Mouse (Mus musculus): Measurements from ENCODE around the gene Mdga1. TPM values are rescaled to one million over a fixed set of nuclear protein-coding genes. Genes with fewer than 3 reads are reported as not detected.

Gene Mdga1
- polyA plus RNA-seq, 1 experiment from 2014 or later, result 14.3 TPM

DNA sequence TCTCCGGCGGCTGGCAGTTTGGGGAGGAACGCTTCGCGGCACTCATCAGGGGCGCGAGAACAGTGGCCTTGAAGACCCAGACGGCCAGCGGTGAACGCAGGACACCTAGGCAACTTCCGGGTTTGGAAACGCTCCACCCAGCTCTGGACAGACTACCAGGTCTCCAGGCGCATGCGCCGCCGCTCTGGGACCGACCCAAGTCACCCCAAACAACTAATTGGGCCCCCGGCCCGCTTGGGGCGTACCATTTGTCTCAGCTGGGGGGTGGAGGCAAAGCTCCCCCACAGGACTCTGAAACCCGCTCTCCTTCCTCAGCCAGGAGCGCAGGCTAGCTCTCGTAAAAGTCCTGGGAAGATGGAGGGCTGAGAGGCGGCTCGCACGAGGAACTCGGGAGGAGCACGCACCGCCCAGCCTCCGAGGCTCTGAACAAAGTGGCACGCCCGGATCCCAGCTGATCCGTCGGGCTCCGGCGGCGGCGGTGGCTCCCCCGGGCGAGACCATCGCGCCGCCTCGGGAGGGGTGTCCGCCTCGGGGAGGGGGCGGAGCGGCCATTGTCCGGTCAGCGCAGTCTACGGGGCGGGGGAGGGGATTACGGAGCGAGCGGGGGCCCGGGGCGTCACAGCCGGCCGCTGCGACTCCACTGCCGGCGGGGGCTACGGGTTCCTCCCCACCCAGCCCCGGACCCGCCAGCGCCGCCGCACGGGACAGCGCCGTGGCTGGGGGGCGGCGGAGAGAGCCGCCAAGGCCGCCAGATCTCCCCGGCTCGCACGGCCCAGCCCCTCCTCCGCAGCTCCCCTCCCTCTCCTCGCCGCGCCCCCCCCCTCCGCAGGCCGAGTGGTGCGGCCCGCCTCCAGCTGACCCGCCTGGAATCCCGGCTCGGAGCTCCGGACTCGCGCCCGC lies 34.6 kb upstream of the Mdga1 start, which contains the start of gene Zfand3:
TSS of gene Zfand3 (plus strand) at position 531 of the 900 bp plus-strand sequence.
- peaks cover 36% of the 10 kb centered on the region for H3K4me1 ChIP-seq (ENCODE audit: control insufficient read depth, insufficient read depth, low read length)
- peak within 1 kb of the TSS; percentile 95 for H3K4me3 ChIP-seq (ENCODE audit: low read depth, low read length)
- no peaks in the 10 kb centered on the region for H3K36me3 ChIP-seq (ENCODE audit: control insufficient read depth, insufficient read depth, low read length)
- ATAC-seq, result peak; percentile 90
- peak within 1 kb of the TSS; percentile 98 for H3K27ac ChIP-seq (ENCODE audit: low read length)
- H3K4me2 ChIP-seq (ENCODE audit: low read length), result peak within 1 kb of the TSS; percentile 83
- peak within 1 kb of the TSS; percentile 98 for H3K9ac ChIP-seq (ENCODE audit: low read depth, low read length)
- H3K9me3 ChIP-seq (replicated peaks; ENCODE audit: control insufficient read depth, low read length, poor library complexity, severe bottlenecking), result no peaks in the 10 kb centered on the region
- no peaks in the 10 kb centered on the region for H3K27me3 ChIP-seq (ENCODE audit: control insufficient read depth, insufficient read depth, low read depth, low read length)
- WGBS, result under 1% methylated on average over 67 of the region's 93 CpGs

DNA sequence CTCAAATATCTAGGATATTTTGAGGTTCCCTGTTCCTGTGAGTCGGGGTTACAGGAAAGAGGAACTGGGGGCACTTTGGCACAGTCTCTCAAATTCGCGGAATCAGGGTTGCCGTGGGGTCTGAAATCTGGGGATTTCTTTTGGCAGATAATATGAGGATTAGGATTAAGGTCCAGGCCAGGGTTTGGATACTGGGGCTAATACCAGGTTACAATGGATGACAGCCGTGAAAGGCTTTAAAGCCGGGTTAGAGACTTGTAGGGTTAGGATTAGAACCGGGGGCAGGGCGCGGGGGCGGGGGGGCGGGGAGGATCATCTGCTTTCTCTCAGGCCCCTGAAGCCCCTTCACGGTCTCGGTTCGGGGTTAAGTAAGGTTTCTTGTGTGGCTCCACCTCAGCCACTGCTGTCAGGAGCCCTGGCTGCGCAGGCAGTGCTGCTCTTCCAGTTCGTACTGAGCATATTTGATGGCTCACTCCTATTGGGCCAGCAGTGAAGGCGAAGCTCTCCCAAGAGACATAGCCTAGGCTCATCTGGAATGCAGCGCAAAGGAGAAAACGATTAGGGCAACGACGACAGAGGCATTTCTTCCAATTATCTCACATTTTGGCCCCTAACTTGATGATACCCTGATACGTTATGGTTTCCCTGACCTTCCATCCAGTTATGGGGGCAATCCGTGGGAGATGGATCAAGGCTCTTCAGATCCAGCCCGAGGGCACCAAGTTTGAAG lies 28.8 kb upstream of the Mdga1 start:
- WGBS, result 37% methylated on average over 24 of the region's 24 CpGs
- no peak overlapping the region for H3K4me2 ChIP-seq (ENCODE audit: low read length)
- peaks cover 6% of the 10 kb centered on the region for H3K4me1 ChIP-seq (ENCODE audit: control insufficient read depth, insufficient read depth, low read length)
- no peaks in the 10 kb centered on the region; the same call in 1 of the 2 replicates for H3K27me3 ChIP-seq (ENCODE audit: control insufficient read depth, insufficient read depth, low read depth, low read length)
- no peak overlapping the region for H3K9ac ChIP-seq (ENCODE audit: low read depth, low read length)
- no peak overlapping the region for H3K4me3 ChIP-seq (ENCODE audit: low read depth, low read length)
- no peak overlapping the region for H3K27ac ChIP-seq (ENCODE audit: low read length)
- ATAC-seq, result no peak
- H3K36me3 ChIP-seq (ENCODE audit: control insufficient read depth, insufficient read depth, low read length), result no peaks in the 10 kb centered on the region
- H3K9me3 ChIP-seq (replicated peaks; ENCODE audit: control insufficient read depth, low read length, poor library complexity, severe bottlenecking), result no peaks in the 10 kb centered on the region

DNA sequence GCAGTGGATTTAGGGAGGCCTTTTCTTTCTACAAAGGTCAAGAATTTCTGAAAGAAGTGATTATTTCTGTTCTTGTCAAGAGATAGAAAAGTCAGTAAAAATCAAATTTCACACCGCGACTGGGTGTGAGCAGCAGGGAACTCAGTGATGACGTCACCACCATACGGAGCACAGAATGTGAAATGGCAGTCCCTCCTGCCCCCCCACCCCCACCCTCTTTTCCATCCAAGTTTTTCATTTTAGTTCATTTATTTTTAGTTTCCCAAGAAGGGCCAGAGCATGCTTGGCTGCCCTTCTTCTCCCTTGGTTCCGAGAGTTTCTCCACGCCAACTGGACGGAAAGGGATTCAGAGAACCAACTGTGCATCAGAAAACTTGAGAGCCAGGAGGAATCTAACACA lies 27.8 kb upstream of the Mdga1 start:
- no peak overlapping the region for H3K27ac ChIP-seq (ENCODE audit: low read length)
- H3K4me1 ChIP-seq (ENCODE audit: control insufficient read depth, insufficient read depth, low read length), result no peaks in the 10 kb centered on the region
- H3K36me3 ChIP-seq (ENCODE audit: control insufficient read depth, insufficient read depth, low read length), result no peaks in the 10 kb centered on the region
- WGBS, result 49% methylated on average over 7 of the region's 7 CpGs
- H3K27me3 ChIP-seq (ENCODE audit: control insufficient read depth, insufficient read depth, low read depth, low read length), result no peaks in the 10 kb centered on the region; the same call in 1 of the 2 replicates
- no peak for ATAC-seq
- no peaks in the 10 kb centered on the region for H3K9me3 ChIP-seq (replicated peaks; ENCODE audit: control insufficient read depth, low read length, poor library complexity, severe bottlenecking)
- no peak overlapping the region for H3K4me2 ChIP-seq (ENCODE audit: low read length)
- H3K4me3 ChIP-seq (ENCODE audit: low read depth, low read length), result no peak overlapping the region
- no peak overlapping the region for H3K9ac ChIP-seq (ENCODE audit: low read depth, low read length)

DNA sequence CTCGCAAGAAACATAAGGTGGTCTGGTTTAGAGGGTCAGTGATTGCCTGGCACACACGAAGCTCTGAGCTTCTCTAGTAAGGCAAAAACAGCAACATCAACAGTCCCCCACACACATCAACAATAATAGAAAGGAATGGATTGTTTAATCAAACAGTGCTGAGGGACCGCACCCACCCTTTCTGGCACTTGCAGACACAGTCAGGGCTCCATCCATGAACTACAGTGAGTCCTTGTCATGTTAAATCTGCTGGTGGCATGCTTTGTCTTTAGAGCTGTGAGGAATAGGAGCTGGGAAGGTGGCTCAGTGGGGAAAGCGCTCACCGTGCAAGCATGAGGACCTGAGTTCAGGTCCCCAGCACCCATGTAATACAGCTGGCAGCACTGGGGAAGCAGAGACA lies 26.1 kb upstream of the Mdga1 start:
- Histone ChIP-seq H3K4me1 (ENCODE audit: control insufficient read depth, insufficient read depth, low read length) (no peaks in the 10 kb centered on the region), H3K9me3 (replicated peaks; ENCODE audit: control insufficient read depth, low read length, poor library complexity, severe bottlenecking) (no peaks in the 10 kb centered on the region), H3K9ac (ENCODE audit: low read depth, low read length) (no peak overlapping the region), H3K36me3 (ENCODE audit: control insufficient read depth, insufficient read depth, low read length) (no peaks in the 10 kb centered on the region), H3K4me2 (ENCODE audit: low read length) (no peak overlapping the region), H3K27ac (ENCODE audit: low read length) (no peak overlapping the region), H3K27me3 (ENCODE audit: control insufficient read depth, insufficient read depth, low read depth, low read length) (no peaks in the 10 kb centered on the region; the same call in 1 of the 2 replicates), H3K4me3 (ENCODE audit: low read depth, low read length) (no peak overlapping the region)
- WGBS, result 94% methylated on average over 5 of the region's 5 CpGs
- no peak for ATAC-seq

DNA sequence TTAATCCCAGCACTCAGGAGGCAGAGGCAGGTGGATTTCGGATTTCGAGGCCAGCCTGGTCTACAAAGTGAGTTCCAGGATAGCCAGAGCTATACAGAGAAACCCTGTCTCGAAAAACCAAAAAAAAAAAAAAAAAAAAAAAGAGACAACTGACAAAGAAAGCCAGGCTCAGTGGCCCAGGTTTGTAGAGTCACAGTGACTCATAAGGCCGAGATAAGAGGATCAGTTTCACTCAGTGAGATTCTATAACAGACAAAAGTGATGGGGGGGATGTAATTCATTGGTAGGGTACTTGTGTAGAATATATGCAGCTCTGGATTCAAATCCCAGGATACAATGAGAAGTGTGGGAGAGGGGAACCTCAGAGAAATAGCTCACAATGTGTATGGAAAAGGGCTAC lies 24.6 kb upstream of the Mdga1 start:
- 76% methylated on average over 4 of the region's 4 CpGs for WGBS
- Histone ChIP-seq H3K27me3 (ENCODE audit: control insufficient read depth, insufficient read depth, low read depth, low read length) (no peaks in the 10 kb centered on the region; the same call in 1 of the 2 replicates), H3K4me3 (ENCODE audit: low read depth, low read length) (no peak overlapping the region), H3K9me3 (replicated peaks; ENCODE audit: control insufficient read depth, low read length, poor library complexity, severe bottlenecking) (no peaks in the 10 kb centered on the region), H3K4me2 (ENCODE audit: low read length) (no peak overlapping the region), H3K27ac (ENCODE audit: low read length) (no peak overlapping the region), H3K9ac (ENCODE audit: low read depth, low read length) (no peak overlapping the region), H3K36me3 (ENCODE audit: control insufficient read depth, insufficient read depth, low read length) (no peaks in the 10 kb centered on the region), H3K4me1 (ENCODE audit: control insufficient read depth, insufficient read depth, low read length) (no peaks in the 10 kb centered on the region)
- no peak for ATAC-seq

GRCm38 (mm10) chr17:29994011-29994410 lies 24.1 kb upstream of the Mdga1 start:
- H3K9me3 ChIP-seq (replicated peaks; ENCODE audit: control insufficient read depth, low read length, poor library complexity, severe bottlenecking), result no peaks in the 10 kb centered on the region
- no peak overlapping the region for H3K9ac ChIP-seq (ENCODE audit: low read depth, low read length)
- no peak overlapping the region for H3K4me3 ChIP-seq (ENCODE audit: low read depth, low read length)
- no peak for ATAC-seq
- no peak overlapping the region for H3K27ac ChIP-seq (ENCODE audit: low read length)
- 93% methylated on average over 3 of the region's 3 CpGs for WGBS
- H3K36me3 ChIP-seq (ENCODE audit: control insufficient read depth, insufficient read depth, low read length), result no peaks in the 10 kb centered on the region
- no peak overlapping the region for H3K4me2 ChIP-seq (ENCODE audit: low read length)
- H3K27me3 ChIP-seq (ENCODE audit: control insufficient read depth, insufficient read depth, low read depth, low read length), result no peaks in the 10 kb centered on the region; the same call in 1 of the 2 replicates
- H3K4me1 ChIP-seq (ENCODE audit: control insufficient read depth, insufficient read depth, low read length), result no peaks in the 10 kb centered on the region

- no peak for ATAC-seq
- Histone ChIP-seq H3K36me3 (ENCODE audit: control insufficient read depth, insufficient read depth, low read length) (no peaks in the 10 kb centered on the region), H3K4me1 (ENCODE audit: control insufficient read depth, insufficient read depth, low read length) (no peaks in the 10 kb centered on the region), H3K4me3 (ENCODE audit: low read depth, low read length) (no peak overlapping the region), H3K27me3 (ENCODE audit: control insufficient read depth, insufficient read depth, low read depth, low read length) (no peaks in the 10 kb centered on the region), H3K4me2 (ENCODE audit: low read length) (no peak overlapping the region), H3K9ac (ENCODE audit: low read depth, low read length) (no peak overlapping the region), H3K27ac (ENCODE audit: low read length) (no peak overlapping the region), H3K9me3 (replicated peaks; ENCODE audit: control insufficient read depth, low read length, poor library complexity, severe bottlenecking) (no peaks in the 10 kb centered on the region)
- 72% methylated on average over 8 of the region's 8 CpGs for WGBS
Observed at GRCm38 (mm10) chr17:29993488-29993887, 23.6 kb upstream of the Mdga1 start.

DNA sequence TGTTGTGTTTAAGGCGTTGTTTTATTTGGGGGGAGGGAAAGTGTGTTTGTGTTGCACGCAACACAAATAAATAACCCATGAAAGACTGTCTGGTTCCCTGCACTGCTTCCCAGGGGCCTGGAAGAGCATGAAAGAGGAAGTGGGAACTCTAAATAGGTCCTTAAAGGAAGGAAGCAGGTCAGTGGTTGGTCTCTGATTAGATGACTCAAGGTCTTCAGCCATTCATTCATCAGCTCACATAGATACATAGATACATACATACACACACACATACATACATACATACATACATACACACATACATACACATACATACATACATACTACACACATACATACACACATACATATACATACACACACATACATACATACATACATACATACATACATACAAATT lies 21.0 kb upstream of the Mdga1 start:
- H3K27ac ChIP-seq (ENCODE audit: low read length), result no peak overlapping the region
- no peak for ATAC-seq
- H3K4me3 ChIP-seq (ENCODE audit: low read depth, low read length), result no peak overlapping the region
- H3K4me1 ChIP-seq (ENCODE audit: control insufficient read depth, insufficient read depth, low read length), result no peaks in the 10 kb centered on the region
- no peaks in the 10 kb centered on the region for H3K9me3 ChIP-seq (replicated peaks; ENCODE audit: control insufficient read depth, low read length, poor library complexity, severe bottlenecking)
- 88% methylated on average over 2 of the region's 2 CpGs for WGBS
- H3K9ac ChIP-seq (ENCODE audit: low read depth, low read length), result no peak overlapping the region
- no peak overlapping the region for H3K4me2 ChIP-seq (ENCODE audit: low read length)
- no peaks in the 10 kb centered on the region for H3K27me3 ChIP-seq (ENCODE audit: control insufficient read depth, insufficient read depth, low read depth, low read length)
- no peaks in the 10 kb centered on the region for H3K36me3 ChIP-seq (ENCODE audit: control insufficient read depth, insufficient read depth, low read length)

GRCm38 (mm10) chr17:29990136-29990535 lies 20.2 kb upstream of the Mdga1 start:
- H3K27me3 ChIP-seq (ENCODE audit: control insufficient read depth, insufficient read depth, low read depth, low read length), result no peaks in the 10 kb centered on the region
- H3K27ac ChIP-seq (ENCODE audit: low read length), result no peak overlapping the region
- H3K4me3 ChIP-seq (ENCODE audit: low read depth, low read length), result no peak overlapping the region
- no peaks in the 10 kb centered on the region for H3K36me3 ChIP-seq (ENCODE audit: control insufficient read depth, insufficient read depth, low read length)
- no peak overlapping the region for H3K9ac ChIP-seq (ENCODE audit: low read depth, low read length)
- H3K4me1 ChIP-seq (ENCODE audit: control insufficient read depth, insufficient read depth, low read length), result no peaks in the 10 kb centered on the region
- 90% methylated on average over 3 of the region's 3 CpGs for WGBS
- ATAC-seq, result no peak
- no peaks in the 10 kb centered on the region for H3K9me3 ChIP-seq (replicated peaks; ENCODE audit: control insufficient read depth, low read length, poor library complexity, severe bottlenecking)
- H3K4me2 ChIP-seq (ENCODE audit: low read length), result no peak overlapping the region

Measured in midbrain, embryonic 16.5 days (tissue).